Mouse (Mus musculus) layer of hippocampus, postnatal 25 days (tissue): ENCODE results near the gene Vstm5. TPM values are rescaled to one million over a fixed set of nuclear protein-coding genes. Genes with fewer than 3 reads are reported as not detected.

Experiments used
- DNase-seq, 2 experiments: peaks; one replicate each; pipeline ENCODE4 v3.0.0; 2022; ENCODE audit warnings: mixed read lengths in 2 of 2, low spot score in 1 of 2; ENCODE audit errors: extremely low spot score in 1 of 2
- total RNA-seq, 2 experiments: library from RNA; stranded (reverse); gene quantifications; 2 replicates each; pipeline ENCODE4 v1.2.3; 2021

Gene Vstm5
- total RNA-seq, 2 experiments from 2014 or later, result 6.0 to 6.6 TPM

DNA sequence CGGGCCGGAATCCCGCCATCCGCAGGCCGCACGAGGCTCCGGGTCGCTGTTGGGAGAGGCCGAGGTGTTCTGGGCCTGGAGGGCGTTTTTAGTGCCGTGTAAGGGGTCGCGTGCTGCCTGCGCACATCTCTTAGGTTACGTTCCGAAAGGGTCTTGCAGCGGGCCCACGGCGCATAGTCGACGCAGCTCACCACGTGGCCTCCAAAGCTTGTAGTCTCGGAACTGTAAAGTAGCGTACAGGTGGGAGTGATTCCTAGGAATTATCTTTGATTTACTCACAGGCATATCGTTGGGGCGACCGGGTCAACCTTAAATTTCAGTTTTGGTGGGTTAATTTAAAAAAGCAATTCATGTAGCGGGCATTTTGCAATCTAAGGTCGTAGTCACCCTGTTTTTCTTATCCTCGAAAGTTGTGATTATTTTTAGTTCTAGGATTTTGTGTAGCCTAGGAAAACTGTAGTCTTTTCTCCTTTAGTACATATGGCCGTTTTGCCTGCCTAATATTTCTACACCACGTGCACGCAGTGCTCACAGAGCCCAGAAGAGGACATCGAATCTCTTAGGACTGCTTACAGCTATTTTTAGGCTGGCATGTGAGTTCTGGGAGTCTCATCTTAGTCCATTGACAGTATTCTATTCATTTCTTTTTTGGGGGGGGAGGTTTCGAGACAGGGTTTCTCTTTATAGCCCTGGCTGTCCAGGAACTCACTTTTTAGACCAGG is 67.7 kb downstream of the Vstm5 start, which contains the start of gene 4931406C07Rik:
4931406C07Rik (minus strand) TSS at position 51 of the 722 bp plus-strand sequence.
- DNase-seq, result peak in 1 of 2 experiments; percentile 26

DNA sequence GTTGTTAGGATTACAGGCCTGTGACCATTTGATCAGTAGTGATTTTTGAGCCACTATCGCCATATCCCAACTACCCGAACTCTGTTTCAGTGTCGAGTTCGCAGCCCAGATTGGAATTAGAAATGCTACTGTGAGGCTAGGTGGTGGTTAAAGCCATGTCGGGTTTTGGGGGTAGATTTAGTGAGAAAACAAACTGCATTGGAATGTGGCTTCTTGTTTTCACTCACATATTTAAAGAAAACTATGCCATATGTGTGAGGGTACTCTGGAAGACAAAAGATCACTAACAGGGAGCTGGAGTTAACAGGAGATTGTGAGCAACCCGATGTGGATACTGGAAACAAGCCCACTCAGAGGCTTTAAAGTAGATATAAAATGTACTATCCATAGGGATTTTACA is 68.4 kb downstream of the Vstm5 start:
- no peak for DNase-seq

DNA sequence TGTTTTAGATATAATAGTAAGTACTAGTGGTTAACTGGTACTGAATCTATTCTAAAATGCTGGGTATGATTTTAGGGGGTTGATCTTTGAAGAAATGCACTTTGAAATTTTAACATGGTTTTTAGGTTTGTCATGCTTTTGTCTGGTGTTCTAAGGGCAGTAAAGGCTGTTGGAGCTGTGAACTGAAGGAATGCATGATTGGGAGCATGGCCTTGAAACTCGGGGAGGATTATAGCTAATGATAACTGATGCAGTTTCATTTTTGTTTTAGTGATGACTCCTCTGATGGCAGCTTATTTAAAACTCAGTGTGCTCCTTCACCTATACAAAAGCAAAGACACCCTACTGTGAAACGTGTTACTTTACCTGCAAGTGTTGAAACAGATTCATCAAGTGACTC is 69.4 kb downstream of the Vstm5 start:
- no peak for DNase-seq

Other genes starting within 250 kb of the Vstm5 start
- 10 to 100 TPM; 35.4 to 41.6 TPM for gene Panx1, start 193.6 kb upstream of the Vstm5 start, total RNA-seq
- gene Hephl1, start 126.9 kb upstream of the Vstm5 start, total RNA-seq, result not detected
- gene Med17, start 40.9 kb downstream of the Vstm5 start, total RNA-seq, result 10 to 100 TPM; 34.3 to 34.4 TPM
- gene Taf1d, start 67.2 kb downstream of the Vstm5 start, total RNA-seq, result 10 to 100 TPM; 26.7 to 35.0 TPM
- gene 4931406C07Rik, start 67.4 kb downstream of the Vstm5 start, total RNA-seq, result 10 to 100 TPM; 16.2 to 23.3 TPM
- gene Cep295, start 118.7 kb downstream of the Vstm5 start, total RNA-seq, result 10 to 100 TPM; 17.6 to 24.1 TPM